Mouse (Mus musculus) erythroid progenitor cell, adult 5-6 weeks (primary cell): ENCODE data around the gene Plcxd2. TPM values are rescaled to one million over a fixed set of nuclear protein-coding genes. Genes with fewer than 3 reads are reported as not detected.

Experiments
- ATAC-seq: replicated peaks from 2 replicates; pipeline ENCODE4 v1.8.0; 2016; ENCODE audit warnings: moderate number of reproducible peaks, mild to moderate bottlenecking, moderate TSS enrichment, inconsistent platforms; ENCODE audit not compliant: poor library complexity, low FRiP score, severe bottlenecking
- total RNA-seq, 2 experiments: library from RNA; stranded (forward) in 1 of 2; stranded (reverse) in 1 of 2; fragments of 150-400 nt in 1 of 2; fragments of 186-747, 209-891 nt in 1 of 2; gene quantifications; 2 replicates each; pipeline versions ENCODE4 v1.2.3 to v1.2.4; 2015 to 2017; ENCODE audit warnings: low replicate concordance in 2 of 2

The Plcxd2 gene
- total RNA-seq, 2 experiments from 2014 or later, result 0.42 to 0.83 TPM

DNA sequence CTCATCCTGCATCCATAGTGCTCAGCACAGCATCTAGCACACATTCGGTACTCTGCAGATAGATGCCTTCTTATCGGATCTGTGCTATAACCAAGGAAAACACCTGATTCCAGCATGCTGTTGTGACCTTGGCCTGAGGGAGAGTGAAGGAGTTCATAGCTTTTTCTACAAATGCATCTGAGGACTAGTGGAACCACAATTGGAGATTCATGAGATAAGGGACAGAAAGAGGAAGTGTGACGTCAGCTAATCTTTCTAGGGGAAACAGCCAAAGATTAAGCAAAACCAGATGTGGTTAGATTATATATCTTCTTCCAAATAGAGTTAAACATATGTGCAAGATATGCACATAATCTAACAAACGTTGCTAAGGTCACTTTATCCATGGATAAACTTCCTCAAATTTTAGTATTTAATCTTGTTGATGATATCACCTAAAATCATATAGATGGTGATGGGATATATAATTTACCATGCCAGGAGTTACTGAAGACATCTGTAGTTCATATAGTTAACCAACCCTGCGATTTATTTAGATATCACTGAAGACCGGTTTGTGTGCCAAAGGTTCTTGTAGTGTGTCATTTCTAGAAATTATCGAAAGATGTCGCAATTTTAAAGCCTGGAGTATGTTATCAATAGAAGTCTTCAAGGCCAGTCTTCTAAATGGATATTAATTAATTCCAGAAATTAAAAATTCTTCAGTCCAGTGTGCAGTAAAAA is 67.7 kb downstream of the Plcxd2 start:
- no peak for ATAC-seq

DNA sequence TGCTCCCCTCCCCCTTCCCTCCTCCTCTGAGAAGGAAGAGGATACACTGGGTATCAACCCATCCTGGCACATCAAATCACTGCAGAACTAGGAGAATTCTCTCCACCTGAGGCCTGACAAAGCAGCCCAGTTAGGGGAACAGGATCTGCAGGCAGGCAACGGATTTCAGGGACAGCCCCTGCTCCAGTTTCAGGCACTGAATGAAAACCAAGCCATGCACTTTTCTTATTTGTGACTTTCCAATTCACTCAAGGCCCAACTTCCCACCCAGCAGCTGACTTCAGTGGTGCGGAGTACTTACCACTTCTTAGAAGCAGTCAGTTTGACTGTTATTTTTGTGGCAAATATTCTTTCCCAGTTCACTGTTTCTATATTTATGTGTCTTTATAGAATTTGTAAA is 69.3 kb downstream of the Plcxd2 start:
- ATAC-seq, result no peak

DNA sequence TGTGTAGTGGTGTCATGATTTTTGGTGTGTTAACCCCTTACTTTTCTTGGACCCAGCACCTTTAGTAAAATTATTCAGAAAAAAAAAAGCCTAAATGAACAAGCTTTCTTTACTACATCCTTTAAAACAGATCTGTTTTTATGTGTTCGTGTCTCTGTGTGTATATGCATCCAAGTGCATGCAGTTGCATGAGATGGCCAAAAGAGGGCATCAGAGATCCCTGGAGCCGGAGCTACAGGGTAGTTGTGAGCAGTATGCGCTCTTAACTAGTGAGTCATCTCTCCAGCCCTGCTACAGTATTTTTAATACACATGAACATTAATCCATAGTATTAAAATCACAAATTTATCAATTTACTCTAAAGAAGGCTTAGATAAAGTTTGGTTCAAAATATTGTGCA is 70.6 kb downstream of the Plcxd2 start:
- no peak for ATAC-seq

DNA sequence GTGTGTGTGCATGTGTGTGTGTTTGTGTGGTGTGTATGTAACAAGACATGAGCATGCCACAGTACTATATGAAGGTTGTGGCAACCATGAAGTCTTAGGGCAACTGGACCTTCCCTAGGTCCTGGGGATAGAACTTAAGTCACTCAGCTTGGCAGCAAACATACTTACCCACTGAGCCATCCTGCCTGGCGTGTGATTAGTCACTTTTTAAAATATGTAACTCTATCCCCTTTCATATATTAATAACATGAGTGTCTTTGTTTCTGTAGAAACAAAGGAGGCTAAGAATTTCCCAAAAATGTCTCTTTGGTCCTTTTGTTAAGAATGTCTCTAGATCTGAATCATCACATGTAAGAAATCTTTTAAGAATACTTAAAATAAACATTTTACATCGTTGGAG is 72.6 kb downstream of the Plcxd2 start:
- ATAC-seq, result no peak

DNA sequence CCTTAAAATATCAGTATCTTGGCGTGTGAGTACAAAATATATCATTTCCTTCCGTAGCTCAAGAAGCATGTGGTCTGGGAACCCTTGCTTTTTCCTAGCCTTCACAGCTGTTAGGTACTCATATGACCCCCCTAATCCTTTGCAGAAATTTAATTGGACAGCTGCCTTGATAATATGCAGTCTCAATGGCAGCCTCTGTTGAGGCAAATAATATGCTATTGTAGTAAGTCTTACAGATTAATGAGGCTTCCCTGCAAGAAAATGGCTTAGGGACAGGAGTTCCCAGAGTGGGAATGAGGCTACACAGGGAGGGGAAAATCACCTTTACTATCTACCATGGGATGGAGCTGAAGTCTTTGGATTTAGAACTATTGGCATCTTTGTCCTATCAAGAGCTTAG is 73.5 kb downstream of the Plcxd2 start:
- no peak for ATAC-seq

DNA sequence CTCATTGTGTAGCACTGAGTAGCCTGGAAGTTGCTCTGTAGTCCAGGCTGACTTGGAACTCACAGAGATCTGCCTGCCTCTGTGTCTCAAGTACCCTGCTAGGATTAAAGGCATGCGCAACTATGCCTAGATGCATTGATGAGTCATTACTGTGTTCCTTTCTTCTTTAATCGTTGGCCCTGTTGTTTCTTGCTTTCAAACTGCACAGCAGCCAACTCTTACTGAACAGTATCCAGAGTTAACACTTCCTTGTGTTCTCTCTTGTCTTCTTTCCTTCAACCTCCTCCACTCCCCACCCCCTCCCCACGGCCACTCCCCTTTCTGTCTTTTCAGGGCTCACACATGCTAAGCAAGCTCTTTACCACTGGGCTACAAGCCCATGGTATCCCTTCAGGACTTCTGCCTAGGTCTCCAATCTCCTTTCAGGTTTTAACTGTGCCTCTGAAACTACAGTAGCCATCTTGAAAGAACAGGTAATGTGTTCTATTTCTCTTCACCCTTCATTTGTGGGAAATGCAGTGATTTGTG is 74.0 kb downstream of the Plcxd2 start:
- no peak for ATAC-seq

DNA sequence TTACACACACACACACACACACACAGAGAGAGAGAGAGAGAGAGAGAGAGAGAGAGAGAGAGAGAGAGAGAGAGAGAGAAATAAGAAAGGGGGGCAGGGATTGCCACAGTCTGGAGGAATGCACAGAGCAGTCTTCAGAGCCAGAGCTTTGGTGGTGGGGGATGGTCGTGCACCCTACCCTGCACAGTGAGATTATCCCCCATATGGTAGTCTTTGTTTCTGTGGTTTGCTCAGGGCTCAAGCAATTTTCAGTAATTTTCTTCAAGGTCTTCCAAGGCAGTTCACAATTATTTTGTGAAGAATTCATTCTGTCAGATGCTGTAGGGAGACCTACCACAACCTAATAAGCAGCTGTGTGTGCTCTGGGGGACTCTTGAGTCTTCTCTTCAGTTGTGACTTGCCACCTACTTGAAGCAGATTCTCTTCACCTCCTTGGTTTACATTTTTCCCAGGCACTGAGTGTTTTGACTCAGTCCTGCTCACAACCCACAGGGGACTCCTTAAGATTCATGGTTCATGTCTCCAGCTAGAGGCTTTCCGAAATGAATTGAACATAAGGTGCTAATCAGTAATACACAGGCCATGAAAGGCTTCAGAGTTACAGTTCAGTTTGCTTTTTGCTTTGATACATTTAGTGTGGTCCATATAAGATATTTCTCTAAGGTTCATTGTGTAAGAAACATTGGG is 75.2 kb downstream of the Plcxd2 start:
- ATAC-seq, result no peak

DNA sequence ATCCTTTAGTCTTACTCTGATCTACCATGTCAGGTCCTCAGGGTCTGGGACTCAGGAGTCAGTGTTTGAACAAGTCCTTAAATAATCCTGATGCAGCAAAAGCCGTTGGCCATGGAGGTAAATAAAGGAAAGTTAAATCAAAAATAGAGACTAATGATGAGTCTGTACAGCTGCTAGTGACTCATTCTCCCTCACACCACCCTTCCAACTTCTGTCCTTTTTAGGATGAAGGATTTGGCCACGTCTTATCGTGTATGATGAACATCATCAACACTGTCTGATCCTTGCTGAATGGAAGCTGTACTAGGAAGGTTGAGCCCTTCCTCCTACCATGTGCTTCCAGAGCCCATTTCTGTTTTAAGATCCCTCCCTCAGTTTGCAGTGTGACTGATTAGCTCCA is 79.7 kb downstream of the Plcxd2 start:
- no peak for ATAC-seq

DNA sequence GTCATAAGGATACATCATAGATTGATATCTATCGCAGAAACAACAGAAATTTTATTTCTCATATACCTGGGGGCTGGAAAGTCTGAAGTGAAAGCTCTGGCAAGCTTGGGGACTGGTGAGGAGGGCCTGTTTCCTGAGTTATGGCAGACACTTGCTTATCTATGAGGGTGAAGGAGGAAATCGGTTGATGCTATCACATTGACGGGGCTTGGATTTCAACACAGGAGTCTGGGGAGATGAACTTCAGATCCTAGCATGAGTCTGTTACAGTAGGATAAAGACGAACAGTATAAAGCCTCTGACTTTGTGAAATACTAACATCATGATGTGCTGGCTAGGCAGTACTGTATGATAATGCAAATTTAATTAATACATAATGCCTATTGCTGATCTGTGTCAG is 81.9 kb downstream of the Plcxd2 start:
- ATAC-seq, result no peak

DNA sequence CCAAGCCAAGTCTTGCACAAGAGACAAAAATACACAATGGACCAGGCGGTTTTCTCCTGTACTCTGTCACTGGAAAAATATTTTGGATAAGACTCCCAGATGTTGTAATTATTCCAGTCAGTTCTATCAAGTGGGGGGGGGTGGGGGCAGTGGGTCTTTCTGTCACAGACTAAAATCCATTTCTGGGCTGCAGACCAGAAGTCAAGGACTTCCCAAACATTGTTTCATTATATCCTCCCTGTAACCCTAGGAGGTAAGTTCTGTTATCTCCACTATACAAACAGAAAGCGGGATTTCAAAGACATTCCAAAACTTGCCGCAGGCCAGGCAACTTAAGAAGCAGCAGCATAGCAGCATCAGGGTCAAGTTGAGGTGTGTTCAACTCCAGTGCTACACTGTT is 82.4 kb downstream of the Plcxd2 start:
- no peak for ATAC-seq

DNA sequence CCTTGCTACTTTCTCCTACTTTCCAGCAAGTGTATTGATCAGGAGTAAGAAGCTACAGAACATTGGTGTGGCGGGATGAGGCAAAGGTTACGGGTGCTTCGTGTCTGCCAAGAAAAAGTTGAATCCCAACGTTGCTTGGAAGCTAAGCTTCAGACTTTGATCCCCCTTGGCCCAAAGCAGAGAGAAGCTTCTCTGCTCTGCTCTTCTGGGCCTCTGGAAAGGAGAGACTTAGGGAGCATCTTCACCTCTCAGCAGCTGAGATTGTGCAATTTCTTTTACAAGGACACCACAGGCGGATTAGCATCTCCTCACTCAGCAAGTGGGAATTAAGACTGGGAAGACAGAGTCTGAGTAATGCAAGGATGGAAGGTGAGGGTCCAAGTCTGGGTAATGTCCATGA is 83.1 kb downstream of the Plcxd2 start:
- no peak for ATAC-seq

DNA sequence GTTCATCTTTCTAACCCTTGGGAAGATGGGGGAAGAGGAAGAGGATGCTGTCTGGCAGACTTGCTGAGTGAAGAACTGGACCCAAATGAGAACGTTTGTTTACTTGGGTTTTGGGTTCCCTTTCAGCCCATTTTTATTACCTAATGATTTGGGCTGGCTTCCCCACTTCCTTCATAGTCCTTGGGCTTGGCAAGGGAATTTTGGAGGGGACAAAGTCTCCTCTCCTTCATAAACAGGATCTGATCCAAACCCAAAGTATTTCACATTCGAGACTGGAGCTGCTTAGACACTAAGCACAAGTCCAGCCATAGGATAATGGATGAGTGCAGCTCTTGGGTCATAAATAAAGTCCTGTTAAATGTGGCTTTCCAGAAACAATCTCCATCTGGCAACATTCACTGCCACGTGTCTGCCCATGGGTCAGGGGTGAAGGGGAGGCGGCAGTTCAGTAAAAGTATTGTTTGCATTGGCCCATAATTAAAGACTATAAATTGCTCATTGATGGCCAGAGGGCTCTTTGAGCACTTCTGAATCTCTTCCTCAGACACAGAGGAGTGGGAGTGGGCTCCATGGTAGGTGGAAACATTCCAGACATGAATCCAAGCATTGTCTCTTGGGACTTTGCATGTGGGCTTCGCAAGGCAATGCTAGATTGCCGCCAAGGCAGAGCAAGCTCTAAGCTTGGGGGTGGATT is 86.1 kb downstream of the Plcxd2 start:
- ATAC-seq, result no peak

DNA sequence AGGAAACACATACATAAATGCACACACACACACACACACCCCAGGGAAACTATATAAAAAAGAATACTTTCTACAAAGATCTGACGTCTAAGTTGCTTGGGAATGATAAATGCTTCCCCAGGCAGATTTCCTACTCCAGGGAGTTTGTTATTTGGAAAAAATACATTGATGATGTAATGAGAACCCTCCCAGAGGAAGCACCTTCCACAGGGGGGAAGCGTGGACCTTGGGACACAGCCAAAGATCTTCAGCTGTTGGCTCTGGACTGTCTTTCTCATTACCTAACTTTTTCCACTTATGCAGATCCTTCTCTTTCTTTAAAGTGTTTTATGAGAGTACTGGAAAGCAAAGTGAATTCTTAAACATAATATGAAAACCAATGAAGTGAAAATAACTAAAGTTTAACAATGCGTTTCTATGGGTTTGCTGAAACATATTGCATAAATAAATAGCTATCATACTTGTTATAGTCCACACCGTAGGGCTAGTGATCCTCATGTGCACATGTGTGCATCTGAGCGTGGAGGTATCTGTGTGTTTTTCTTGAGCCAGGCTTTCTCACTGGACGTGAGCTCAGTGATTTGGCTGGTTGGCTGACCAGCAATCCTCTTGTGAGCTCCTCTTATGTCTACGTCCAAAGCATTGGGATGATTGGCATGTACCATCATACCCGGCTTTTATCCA is 87.3 kb downstream of the Plcxd2 start:
- no peak for ATAC-seq

DNA sequence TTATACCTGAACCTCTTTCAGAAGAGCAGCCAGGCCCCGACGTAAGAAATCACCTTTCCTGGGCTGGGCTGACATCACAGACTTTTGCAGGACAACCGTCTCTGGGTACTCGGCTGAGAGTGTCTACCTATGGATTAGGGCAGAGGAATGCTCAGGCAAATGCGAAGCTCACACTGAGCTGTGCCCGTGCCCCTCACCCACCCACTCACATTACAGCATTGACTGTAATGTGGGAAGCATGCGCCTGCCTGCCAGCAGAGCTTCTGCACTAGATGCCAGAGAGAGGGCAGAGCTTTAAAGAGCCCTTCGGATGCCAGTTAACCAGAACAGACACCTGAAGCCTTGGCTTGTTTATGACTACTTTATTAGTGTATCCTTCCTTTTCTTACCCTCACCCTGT is 90.4 kb downstream of the Plcxd2 start:
- ATAC-seq, result no peak

Other genes with a start within 250 kb of the Plcxd2 start
- gene Phldb2, start 56.6 kb downstream of the Plcxd2 start, total RNA-seq (2015; ENCODE audit: low replicate concordance), result 6.5 TPM in 1 of 2 replicates, not detected in the other
- not detected in 2 replicates for gene Phldb2, start 56.6 kb downstream of the Plcxd2 start, total RNA-seq (2017; ENCODE audit: low replicate concordance)
- 0.42 and 2.9 TPM in 2 replicates for gene Cd96, start 110.0 kb upstream of the Plcxd2 start, total RNA-seq (2015; ENCODE audit: low replicate concordance)
- gene Cd96, start 110.0 kb upstream of the Plcxd2 start, total RNA-seq (2017; ENCODE audit: low replicate concordance), result 1.4 and 4.2 TPM in 2 replicates
- gene Gm4737, start 144.9 kb upstream of the Plcxd2 start, total RNA-seq (2015; ENCODE audit: low replicate concordance), result not detected in 2 replicates
- 0.77 and 1.8 TPM in 2 replicates for gene Gm4737, start 144.9 kb upstream of the Plcxd2 start, total RNA-seq (2017; ENCODE audit: low replicate concordance)